ENCODE assay signal across 32 mouse cellular contexts in the genomic region with DNA sequence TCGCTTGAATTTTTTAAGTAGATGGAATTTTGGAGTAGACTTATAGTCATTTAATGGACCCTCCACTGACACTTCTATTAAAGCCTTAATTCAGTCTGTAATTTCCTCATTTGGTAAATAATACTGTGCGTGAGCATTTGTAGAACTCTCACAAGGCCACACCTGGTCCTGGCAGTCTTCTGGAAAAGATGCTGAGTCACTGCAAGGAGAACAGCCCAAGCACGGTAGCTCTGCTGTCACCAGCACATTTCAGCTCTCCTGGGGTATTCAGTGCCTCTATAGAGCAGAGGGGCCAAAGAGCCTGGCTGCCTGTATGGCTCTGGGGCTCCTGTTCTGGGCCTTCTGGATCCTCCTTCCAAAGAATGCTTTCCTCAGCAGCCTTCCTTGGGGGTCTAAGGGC. TPM values are rescaled to one million over a fixed set of nuclear protein-coding genes. Genes with fewer than 3 reads are reported as not detected.
A peak's percentile ranks its signal among the peaks of the same experiment; 100 is the strongest.
DNase-seq lines count a peak whose midpoint lies in the region; ATAC-seq and TF ChIP-seq lines count a peak whose summit lies in the region.
"Had no signal": no experiment of that assay in that cellular context is flagged by ENCODE, and none has a peak within 500 bp of the region (broad histone marks: within the 10 kb centered on the region; RNA-seq: fewer than 3 reads in every experiment).

No protein-coding gene starts in this region.

- H3K4me1 ChIP-seq in ES-E14 (ENCODE audit: control insufficient read depth in 2 of 2, insufficient read depth in 2 of 2, low read length in 2 of 2, poor library complexity in 1 of 2) = peaks cover 2 to 8% of the 10 kb centered on the region in 2 experiments; a peak in 3 of 4 replicates
- H3K4me1 ChIP-seq: embryonic facial prominence, embryonic 12.5 days; forebrain, embryonic 10.5 days; hindbrain, embryonic 10.5 days; hindbrain, embryonic 15.5 days; midbrain, embryonic 13.5 days; neural tube, embryonic 15.5 days had no signal

- in situ Hi-C loops in ES-E14 (cut with MboI; ENCODE audit: low sequenced_read_pairs in 2 of 2, unreplicated experiment in 2 of 2) = no loop called here

- no peak overlapping the region for H3K4me3 ChIP-seq in ES-E14 (ENCODE audit: insufficient read depth in 1 of 2, low read depth in 1 of 2, low read length in 2 of 2, poor library complexity in 1 of 2, severe bottlenecking in 1 of 2)
- H3K4me3 ChIP-seq: embryonic facial prominence, embryonic 12.5 days; forebrain, embryonic 10.5 days; gastrocnemius, adult 2 months; heart, adult 2 months; heart, embryonic 13.5 days; hindbrain, embryonic 10.5 days; hindbrain, embryonic 15.5 days; midbrain, embryonic 13.5 days; neural tube, embryonic 15.5 days had no signal

- H3K27ac ChIP-seq in ES-E14 (ENCODE audit: insufficient read depth, low read depth, low read length, poor library complexity, severe bottlenecking) = no peak overlapping the region
- H3K27ac ChIP-seq: embryonic facial prominence, embryonic 12.5 days; forebrain, embryonic 10.5 days; gastrocnemius, adult 2 months; heart, adult 2 months; heart, embryonic 13.5 days; hindbrain, embryonic 10.5 days; hindbrain, embryonic 15.5 days; liver, embryonic 14.5 days; midbrain, embryonic 13.5 days; neural tube, embryonic 15.5 days had no signal

- H3K9me3 ChIP-seq in ES-E14 (ENCODE audit: control insufficient read depth, insufficient read depth, low read depth, low read length) = no peaks in the 10 kb centered on the region
- H3K9me3 ChIP-seq: embryonic facial prominence, embryonic 12.5 days; forebrain, embryonic 10.5 days; heart, embryonic 13.5 days; hindbrain, embryonic 10.5 days; hindbrain, embryonic 15.5 days; midbrain, embryonic 13.5 days; neural tube, embryonic 15.5 days had no signal

- no peak overlapping the region for H3K9ac ChIP-seq in ES-E14 (ENCODE audit: insufficient read depth, low read depth, low read length, poor library complexity, severe bottlenecking)
- H3K9ac ChIP-seq: embryonic facial prominence, embryonic 12.5 days; heart, embryonic 13.5 days; hindbrain, embryonic 15.5 days; liver, embryonic 14.5 days; midbrain, embryonic 13.5 days; neural tube, embryonic 15.5 days had no signal

- peak; percentile 19 for DNase-seq in thymus, postnatal 4 days
- no peak for DNase-seq in thymus, postnatal 25 days
- no peak for DNase-seq in ES-E14 (ENCODE audit: low read depth, low spot score)
- no peak for DNase-seq in cerebellum, postnatal 36 days
- no peak for DNase-seq in T-cell, adult 2 months (ENCODE audit: low spot score)
- DNase-seq: adrenal gland, postnatal 25 days; B cell, adult 2 months; cerebellum, adult 18-20 months; cerebellum, postnatal 10 days; gastrocnemius, adult 2 months; heart, adult 2 months; heart, postnatal 14 days; kidney, adult 11 months; kidney, postnatal 14 days; layer of hippocampus, adult 9-11 months; liver; lung, adult 2 months; lung, postnatal 10 days; retina, postnatal 1 day; right cerebral cortex, postnatal 14 days had no signal

- ATAC-seq in megakaryocyte, adult 5-6 weeks (ENCODE audit: poor library complexity, severe bottlenecking) = 0 out of 2 replicates have a peak, but pooled peaks have one; percentile 40
- ATAC-seq in erythroblast, adult 5-6 weeks (replicated peaks; ENCODE audit: low FRiP score, poor library complexity, severe bottlenecking) = no peak
- ATAC-seq: forebrain, embryonic 16.5 days; inflammation-experienced regulatory T-cells, adult 6 months; midbrain, embryonic 13.5 days had no signal

- no peaks in the 10 kb centered on the region for H3K36me3 ChIP-seq in ES-E14 (ENCODE audit: control insufficient read depth, insufficient read depth, low read length, poor library complexity, severe bottlenecking)
- H3K36me3 ChIP-seq: embryonic facial prominence, embryonic 12.5 days; forebrain, embryonic 10.5 days; heart, embryonic 13.5 days; hindbrain, embryonic 10.5 days; hindbrain, embryonic 15.5 days; midbrain, embryonic 13.5 days; neural tube, embryonic 15.5 days had no signal

TF ChIP-seq in ES-E14, 5 proteins besides CTCF, POLR2A, EP300 and RAD21:
- TF ChIP-seq ZNF384 (IDR thresholded peaks at IDR 0.05; ENCODE audit: low read depth, low read length) (no peak), MAFK (IDR thresholded peaks at IDR 0.05; ENCODE audit: insufficient read depth, low read depth, low read length) (peak; percentile 71)

RNA-seq across cellular contexts. Expression of a gene that starts 11.2 kb away (rescaled TPM):
- 12.7 and 23.4 TPM in 2 replicates for total RNA-seq in ES-E14 (2012; rRNA removed)
- total RNA-seq in megakaryocyte, adult 5-6 weeks (2015) = 24.4 TPM in 2 replicates
- 30.8 and 39.0 TPM in 2 replicates for total RNA-seq in megakaryocyte, adult 5-6 weeks (2017)
- 1.5 and 4.8 TPM in 2 replicates for total RNA-seq in erythroblast, adult 5-6 weeks (2015; ENCODE audit: low replicate concordance)
- 3.9 and 8.3 TPM in 2 replicates for total RNA-seq in erythroblast, adult 5-6 weeks (2017; ENCODE audit: low replicate concordance)
